Mouse (Mus musculus) ES-E14 (cell line): ENCODE results near the gene Znhit6. TPM values are rescaled to one million over a fixed set of nuclear protein-coding genes. Genes with fewer than 3 reads are reported as not detected.

Experiments used
- DNase-seq: peaks from one replicate; pipeline ENCODE4 v3.0.0-alpha.2; 2013; ENCODE audit warnings: low read depth, low spot score
- H3K27ac ChIP-seq: 2 replicates; pipeline ENCODE4 v1.5.1; 2012; ENCODE audit warnings: low read depth, mild to moderate bottlenecking, low read length, moderate library complexity, mixed read lengths; ENCODE audit not compliant: poor library complexity, insufficient read depth, severe bottlenecking
- H3K36me3 ChIP-seq: 2 replicates; pipeline ENCODE4 v1.6.1; 2012; ENCODE audit warnings: mild to moderate bottlenecking, low read length, moderate library complexity, mixed read lengths; ENCODE audit not compliant: control insufficient read depth, poor library complexity, insufficient read depth, severe bottlenecking
- H3K4me1 ChIP-seq, 2 experiments: fragments of 150-350 bp in 1 of 2; sonication (generic) in 1 of 2; 2 replicates each; pipeline ENCODE4 v1.6.1; 2012; ENCODE audit warnings: low read length in 2 of 2, mild to moderate bottlenecking in 1 of 2, mixed read lengths in 1 of 2; ENCODE audit not compliant: control insufficient read depth in 2 of 2, insufficient read depth in 2 of 2, poor library complexity in 1 of 2
- H3K4me3 ChIP-seq, 2 experiments: fragments of 150-350 bp in 1 of 2; sonication (generic) in 1 of 2; 2 replicates each; pipeline ENCODE4 v1.5.1; 2012; ENCODE audit warnings: low read length in 2 of 2, low read depth in 1 of 2, mild to moderate bottlenecking in 1 of 2, mixed read lengths in 1 of 2; ENCODE audit not compliant: insufficient read depth in 1 of 2, poor library complexity in 1 of 2, severe bottlenecking in 1 of 2
- H3K9ac ChIP-seq: 2 replicates; pipeline ENCODE4 v1.6.1; 2012; ENCODE audit warnings: low read depth, mild to moderate bottlenecking, low read length, mixed read lengths; ENCODE audit not compliant: poor library complexity, insufficient read depth, severe bottlenecking
- H3K9me3 ChIP-seq: fragments of 150-350 bp; sonication (generic); 2 replicates; pipeline ENCODE4 v1.6.1; 2012; ENCODE audit warnings: low read depth, mild to moderate bottlenecking, low read length; ENCODE audit not compliant: control insufficient read depth, insufficient read depth
- CHD2 ChIP-seq: IDR thresholded peaks from 2 replicates; pipeline ENCODE4 v1.6.1; 2014; ENCODE audit warnings: mild to moderate bottlenecking, low read depth, low read length, inconsistent platforms
- HCFC1 ChIP-seq: IDR thresholded peaks from 2 replicates; pipeline ENCODE4 v1.6.1; 2012; ENCODE audit warnings: low read length, inconsistent platforms, borderline replicate concordance; ENCODE audit not compliant: insufficient read depth
- MAFK ChIP-seq: IDR thresholded peaks from 2 replicates; pipeline ENCODE4 v1.6.1; 2014; ENCODE audit warnings: mild to moderate bottlenecking, low read depth, low read length, inconsistent platforms; ENCODE audit not compliant: insufficient read depth
- ZC3H11A ChIP-seq: IDR thresholded peaks from 2 replicates; pipeline ENCODE4 v1.6.1; 2012; ENCODE audit warnings: low read depth, mild to moderate bottlenecking, inconsistent platforms, low read length, borderline replicate concordance
- ZNF384 ChIP-seq: IDR thresholded peaks from 2 replicates; pipeline ENCODE4 v1.6.1; 2012; ENCODE audit warnings: low read depth, low read length, inconsistent platforms
- in situ Hi-C, 2 experiments: fragments of 600-800 bp; cut with MboI; formaldehyde crosslinking; loops; one replicate each; pipeline ENCODE4 v1.15.1; 2025; ENCODE audit warnings: low sequenced_read_pairs in 2 of 2, inconsistent platforms in 1 of 2; ENCODE audit not compliant: unreplicated experiment in 2 of 2
- total RNA-seq: library from RNA; depleted of rRNA; stranded (reverse); fragments of 300-350 nt; gene quantifications from 2 replicates; pipeline ENCODE4 v1.2.3, GENCODE M21; 2012

The Znhit6 gene
- total RNA-seq, 1 experiment, result 56.8 TPM

DNA sequence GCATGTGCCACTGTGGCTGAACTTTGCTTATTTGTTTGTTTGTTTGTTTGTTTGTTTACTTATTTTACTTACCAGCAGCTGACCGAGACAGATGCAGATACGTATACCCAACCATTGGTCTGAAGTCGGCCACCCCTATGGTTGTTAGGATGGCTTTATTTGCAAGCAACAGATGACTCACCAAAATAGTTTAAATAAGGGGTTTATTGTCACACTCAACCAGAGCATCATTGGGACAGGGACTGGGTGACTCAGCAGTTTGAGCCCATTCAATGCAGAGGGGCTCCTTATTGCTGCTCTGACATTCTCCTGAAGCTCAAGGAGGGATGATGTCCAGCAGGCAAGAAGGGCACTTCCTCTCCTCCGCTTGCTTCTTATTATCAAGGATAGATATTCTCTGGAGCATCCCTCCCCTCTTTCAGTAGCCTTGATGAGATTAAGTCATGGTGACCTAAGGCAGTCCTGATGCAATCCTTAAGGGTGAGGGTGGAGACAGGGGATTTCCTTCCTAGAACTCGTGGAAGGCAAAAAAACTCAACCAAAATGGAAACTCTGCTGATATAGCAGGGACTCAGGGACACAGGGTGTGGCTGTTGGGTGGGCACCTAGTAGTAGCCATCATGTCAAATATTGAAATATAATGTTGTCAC is 65.2 kb downstream of the Znhit6 start:
- in situ Hi-C loops, result no loop called here

DNA sequence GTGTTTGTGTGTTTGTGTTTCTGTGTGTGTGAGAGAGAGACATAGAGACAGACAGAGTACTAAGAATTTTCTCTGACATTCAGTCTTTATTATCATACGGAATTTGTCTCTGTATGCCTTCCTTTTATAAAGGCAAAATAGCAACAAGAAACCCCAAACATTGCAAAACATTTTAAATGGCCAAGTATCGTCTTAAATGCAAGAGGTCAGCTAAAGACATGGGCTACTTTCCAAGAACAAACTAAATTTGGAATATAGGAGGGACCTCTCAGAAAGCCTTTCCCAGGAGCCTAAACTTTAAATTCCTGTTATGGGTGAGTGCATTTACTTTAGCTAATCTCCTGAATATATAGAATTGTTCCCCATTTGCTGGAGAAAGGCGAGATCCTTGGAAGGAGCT is 65.9 kb downstream of the Znhit6 start:
- no peak for DNase-seq
- H3K4me3 ChIP-seq, result no peak overlapping the region
- no peaks in the 10 kb centered on the region for H3K4me1 ChIP-seq
- no peak overlapping the region for H3K9ac ChIP-seq
- H3K9me3 ChIP-seq, result no peaks in the 10 kb centered on the region
- H3K36me3 ChIP-seq, result no peaks in the 10 kb centered on the region
- in situ Hi-C loops, result no loop called here
- TF ChIP-seq HCFC1 (no peak), CHD2 (no peak), MAFK (no peak), ZC3H11A (no peak), ZNF384 (no peak)
- H3K27ac ChIP-seq, result no peak overlapping the region

More for the DNA sequence above, 65.2 kb downstream of the Znhit6 start:
- Histone ChIP-seq H3K9ac (no peak overlapping the region), H3K9me3 (no peaks in the 10 kb centered on the region), H3K4me3 (no peak overlapping the region), H3K27ac (no peak overlapping the region), H3K36me3 (no peaks in the 10 kb centered on the region), H3K4me1 (no peaks in the 10 kb centered on the region)
- DNase-seq, result no peak
- TF ChIP-seq MAFK (peak; percentile 67), ZC3H11A (no peak), CHD2 (no peak)

GRCm38 (mm10) chr3:145642861-145643260 is 66.9 kb downstream of the Znhit6 start:
- H3K4me1 ChIP-seq, result no peaks in the 10 kb centered on the region
- in situ Hi-C loops, result no loop called here
- H3K4me3 ChIP-seq, result no peak overlapping the region
- DNase-seq, result no peak
- TF ChIP-seq CHD2, result no peak
- TF ChIP-seq HCFC1, result no peak
- no peak for TF ChIP-seq ZNF384
- TF ChIP-seq MAFK, result no peak
- TF ChIP-seq ZC3H11A, result no peak
- no peaks in the 10 kb centered on the region for H3K9me3 ChIP-seq
- peaks cover 6% of the 10 kb centered on the region; the same call in 1 of the 2 replicates for H3K36me3 ChIP-seq
- H3K9ac ChIP-seq, result no peak overlapping the region
- H3K27ac ChIP-seq, result no peak overlapping the region

- Histone ChIP-seq H3K36me3 (peaks cover 10% of the 10 kb centered on the region; the same call in 1 of the 2 replicates), H3K4me1 (peaks cover 3 to 5% of the 10 kb centered on the region in 2 experiments; a peak in 2 of 4 replicates), H3K4me3 (no peak overlapping the region), H3K9me3 (no peaks in the 10 kb centered on the region), H3K9ac (no peak overlapping the region), H3K27ac (no peak overlapping the region)
- in situ Hi-C loops, result no loop called here
- no peak for DNase-seq
- TF ChIP-seq ZC3H11A, result no peak
- 0 out of 2 replicates have a peak, but pooled peaks have one; percentile 43 for TF ChIP-seq CHD2
These were observed 69.5 kb downstream of the Znhit6 start for GRCm38 (mm10) chr3:145645463-145645862.

DNA sequence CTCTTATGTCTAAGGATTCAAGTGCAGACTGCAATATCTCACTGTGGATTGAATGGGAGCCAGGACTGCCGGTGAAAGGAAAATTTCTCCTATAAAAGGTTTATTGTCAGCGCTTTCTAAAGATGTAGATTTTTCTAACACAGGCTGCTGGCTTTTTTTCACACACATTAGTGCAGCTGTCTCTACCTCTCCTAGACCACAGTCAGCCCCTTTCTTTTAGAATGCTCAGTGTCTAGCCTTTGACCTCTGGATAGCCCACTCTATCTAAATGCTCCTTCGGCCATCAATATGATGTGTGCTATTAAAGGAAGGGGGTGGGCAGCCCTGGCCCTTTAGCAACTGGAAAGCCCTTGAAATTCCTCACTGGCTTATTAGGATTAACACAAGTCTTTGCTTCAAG is 70.0 kb downstream of the Znhit6 start:
- Histone ChIP-seq H3K27ac (no peak overlapping the region), H3K9me3 (no peaks in the 10 kb centered on the region), H3K4me1 (peaks cover 3 to 9% of the 10 kb centered on the region in 2 experiments; a peak in 2 of 4 replicates), H3K9ac (no peak overlapping the region), H3K4me3 (no peak overlapping the region), H3K36me3 (peaks cover 10% of the 10 kb centered on the region; the same call in 1 of the 2 replicates)
- TF ChIP-seq ZNF384 (no peak), MAFK (no peak), HCFC1 (no peak), ZC3H11A (no peak), CHD2 (no peak)
- in situ Hi-C loops, result no loop called here
- no peak for DNase-seq
